Mouse (Mus musculus) mouse trophoblast stem cell (cell line): ENCODE measurements around the gene Fam193a.

ENCODE experiments used
- in situ Hi-C, 2 experiments: fragments of 300-500 bp; cut with MseI, MboI; formaldehyde crosslinking; loops; 2 replicates in 1 of 2; 3 replicates in 1 of 2; pipeline ENCODE4 v1.15.1; 2025

Gene Fam193a

GRCm38 (mm10) chr5:34381700-34382099 is 12.0 kb downstream of the Fam193a start:
- in situ Hi-C loops, result no loop called here

- in situ Hi-C loops, result no loop called here
These were observed 15.9 kb downstream of the Fam193a start for GRCm38 (mm10) chr5:34385616-34386015.

GRCm38 (mm10) chr5:34386744-34387143 is 17.0 kb downstream of the Fam193a start:
- in situ Hi-C loops, result no loop called here

- in situ Hi-C loops, result no loop called here
These were observed 23.5 kb downstream of the Fam193a start for GRCm38 (mm10) chr5:34393251-34393650.

DNA sequence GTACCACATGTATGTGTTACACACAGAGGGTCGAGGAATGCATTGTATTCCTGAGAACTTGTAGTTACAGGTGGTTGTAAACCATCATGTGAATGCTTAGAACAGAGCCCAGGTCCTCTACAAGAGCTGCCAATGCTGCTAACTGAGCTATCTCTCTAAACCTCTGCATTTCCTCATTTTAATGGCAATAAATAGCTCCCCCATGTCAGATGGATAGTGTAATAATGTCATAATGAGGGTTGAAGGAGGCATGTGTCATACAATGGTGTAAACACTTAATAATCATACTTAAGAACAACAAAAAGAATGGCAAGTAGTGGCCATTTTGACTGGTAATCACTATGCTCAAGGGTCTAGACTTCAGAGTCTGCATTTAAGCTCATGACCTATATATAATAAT is 25.6 kb downstream of the Fam193a start:
- in situ Hi-C loops, result no loop called here

- in situ Hi-C loops, result no loop called here
These were observed 26.3 kb downstream of the Fam193a start for GRCm38 (mm10) chr5:34395850-34396540.

DNA sequence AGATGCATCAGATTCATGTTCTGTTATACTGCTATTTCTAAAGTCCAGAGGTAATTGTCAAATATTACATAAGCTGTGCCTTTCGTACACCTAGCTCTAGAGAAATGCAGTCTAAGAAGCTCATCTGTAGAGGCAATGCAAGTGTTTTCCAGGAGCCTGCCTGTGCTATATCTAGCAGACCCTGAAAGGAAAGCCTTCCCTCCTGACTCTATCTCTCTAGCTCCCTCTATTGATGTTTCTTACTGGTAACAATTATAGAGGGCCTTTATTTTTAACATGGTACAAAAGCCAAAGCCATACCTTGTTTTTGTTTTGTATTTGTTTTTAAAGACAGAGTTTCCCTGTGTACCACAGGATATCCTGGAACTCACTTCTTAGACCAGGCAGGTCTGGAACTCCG is 28.1 kb downstream of the Fam193a start:
- in situ Hi-C loops, result no loop called here

GRCm38 (mm10) chr5:34398326-34398725 is 28.6 kb downstream of the Fam193a start:
- in situ Hi-C loops, result no loop called here

DNA sequence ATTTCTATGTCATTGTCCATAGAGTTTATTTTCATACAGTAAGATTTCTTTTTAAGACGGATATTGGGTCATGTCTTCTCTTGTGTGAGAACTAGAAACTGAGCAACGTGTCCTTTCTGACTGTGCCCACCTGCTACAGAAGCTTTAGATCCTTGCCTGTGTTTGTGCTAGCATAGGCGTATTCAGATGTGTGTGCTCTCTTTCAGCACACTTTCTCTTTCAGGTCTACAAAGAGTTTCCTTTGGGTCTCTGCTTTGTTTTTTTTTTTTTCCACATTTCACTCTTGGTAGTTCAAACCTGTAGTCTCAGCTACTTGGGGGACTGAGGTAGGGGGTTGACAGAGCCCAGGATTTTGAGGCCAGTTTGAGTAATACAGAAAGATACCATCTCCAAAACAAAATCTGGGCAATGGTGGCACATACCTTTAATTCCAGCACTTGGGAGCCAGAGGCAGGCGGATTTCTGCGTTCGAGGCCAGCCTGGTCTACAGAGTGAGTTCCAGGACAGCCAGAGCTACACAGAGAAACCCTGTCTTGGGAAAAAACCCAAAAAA is 37.7 kb downstream of the Fam193a start:
- in situ Hi-C loops, result no loop called here

DNA sequence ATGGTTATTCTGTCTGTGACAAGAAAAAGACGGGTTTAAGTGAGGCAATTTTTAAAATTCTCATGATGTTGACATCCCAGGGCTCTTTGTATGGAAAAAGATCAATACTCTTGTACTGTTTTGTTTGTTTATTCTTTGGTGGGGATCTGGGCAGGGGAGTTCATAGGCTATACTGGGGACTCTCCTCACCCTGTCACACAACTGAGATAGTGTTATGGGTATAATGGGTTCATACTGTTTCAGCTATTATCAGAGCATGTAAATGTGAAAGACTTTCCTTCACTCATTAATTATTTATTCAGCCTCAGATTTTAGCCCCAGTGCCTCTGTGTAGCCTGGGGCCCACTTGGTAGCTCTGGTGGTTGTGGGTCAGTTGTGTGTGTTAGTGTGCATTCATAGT is 39.3 kb downstream of the Fam193a start:
- in situ Hi-C loops, result no loop called here

GRCm38 (mm10) chr5:34410819-34411218 is 41.1 kb downstream of the Fam193a start:
- in situ Hi-C loops, result no loop called here

GRCm38 (mm10) chr5:34413921-34414320 is 44.2 kb downstream of the Fam193a start:
- in situ Hi-C loops, result no loop called here

DNA sequence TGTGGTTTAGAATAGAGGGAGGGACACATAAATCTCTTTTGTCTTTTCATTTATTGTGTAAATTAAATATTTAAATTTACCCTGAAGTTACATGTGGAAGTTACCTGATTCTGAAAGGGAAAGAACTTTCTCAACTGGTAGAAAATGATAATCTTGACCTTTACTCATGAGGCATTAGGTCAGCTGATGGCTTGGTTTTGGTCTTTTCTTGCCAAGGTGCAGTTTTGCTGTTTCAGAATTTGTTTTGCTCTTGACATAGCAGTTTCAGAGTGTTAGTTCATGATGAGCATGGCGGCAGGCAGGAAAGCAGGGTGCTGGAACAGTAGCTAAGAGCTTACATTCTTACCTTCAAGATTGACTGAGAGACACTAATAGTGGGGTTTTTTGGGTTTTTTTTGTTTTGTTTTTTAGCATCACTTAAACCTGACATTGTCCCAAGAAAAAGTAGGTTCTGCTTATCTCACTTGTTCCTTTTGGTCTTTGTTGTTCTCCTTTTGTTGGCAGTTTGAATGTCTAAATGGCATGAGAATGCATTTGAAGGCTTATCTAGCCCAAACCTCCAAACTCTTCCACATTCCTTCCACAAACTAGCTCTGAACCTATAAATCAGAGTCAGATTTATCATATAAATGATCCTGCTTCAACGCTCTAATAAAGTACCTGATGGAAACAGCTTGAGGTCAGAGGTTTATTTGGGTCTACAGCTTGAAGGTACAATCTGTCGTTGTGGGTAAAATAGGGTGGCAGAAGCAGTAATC is 47.7 kb downstream of the Fam193a start:
- in situ Hi-C loops, result no loop called here

DNA sequence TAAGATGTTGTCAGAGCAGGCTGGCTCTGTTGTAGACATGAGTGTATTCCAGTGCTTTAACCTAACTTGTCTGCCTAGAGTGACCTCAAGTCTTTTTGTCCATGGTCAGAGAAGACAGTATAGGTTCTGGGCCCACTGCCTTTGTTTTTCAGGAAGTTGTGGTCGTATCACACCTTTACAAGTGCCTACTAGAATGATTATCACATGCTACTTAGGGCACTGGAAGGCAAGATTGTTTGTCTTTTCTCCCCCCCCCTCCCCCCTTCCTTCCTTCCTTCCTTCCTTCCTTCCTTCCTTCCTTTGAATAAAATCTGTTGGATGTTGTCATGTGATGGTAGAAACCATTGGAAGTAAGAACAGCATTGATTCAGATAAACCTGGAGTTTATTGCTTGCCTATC is 49.5 kb downstream of the Fam193a start:
- in situ Hi-C loops, result no loop called here

- in situ Hi-C loops, result no loop called here
These were observed 61.0 kb downstream of the Fam193a start for GRCm38 (mm10) chr5:34430776-34431175.

- in situ Hi-C loops, result no loop called here
These were observed 64.1 kb downstream of the Fam193a start for GRCm38 (mm10) chr5:34433786-34434185.

GRCm38 (mm10) chr5:34434241-34434640 is 64.5 kb downstream of the Fam193a start:
- in situ Hi-C loops, result no loop called here

- in situ Hi-C loops, result no loop called here
These were observed 68.3 kb downstream of the Fam193a start for GRCm38 (mm10) chr5:34438052-34438451.

DNA sequence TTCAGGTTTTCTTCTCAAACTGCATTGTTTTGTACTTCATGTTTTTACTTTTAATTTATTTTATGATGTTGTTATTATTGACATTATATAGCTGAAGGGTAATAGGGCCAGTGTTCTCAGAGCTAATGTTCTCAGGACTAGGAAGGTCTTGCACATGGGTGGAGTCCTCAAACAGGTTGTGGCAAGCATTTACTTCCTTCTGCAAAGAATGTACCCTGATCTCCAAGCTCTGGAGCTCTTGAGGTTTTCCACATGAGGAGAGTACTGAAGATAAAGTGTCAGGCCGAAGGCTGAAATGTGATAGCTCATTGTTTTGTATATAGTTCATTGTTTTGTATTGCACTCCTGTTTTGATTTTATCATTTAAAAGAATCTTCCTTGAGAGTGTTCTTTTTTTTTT is 68.9 kb downstream of the Fam193a start:
- in situ Hi-C loops, result no loop called here

- in situ Hi-C loops, result no loop called here
These were observed 70.0 kb downstream of the Fam193a start for GRCm38 (mm10) chr5:34439768-34440167.

DNA sequence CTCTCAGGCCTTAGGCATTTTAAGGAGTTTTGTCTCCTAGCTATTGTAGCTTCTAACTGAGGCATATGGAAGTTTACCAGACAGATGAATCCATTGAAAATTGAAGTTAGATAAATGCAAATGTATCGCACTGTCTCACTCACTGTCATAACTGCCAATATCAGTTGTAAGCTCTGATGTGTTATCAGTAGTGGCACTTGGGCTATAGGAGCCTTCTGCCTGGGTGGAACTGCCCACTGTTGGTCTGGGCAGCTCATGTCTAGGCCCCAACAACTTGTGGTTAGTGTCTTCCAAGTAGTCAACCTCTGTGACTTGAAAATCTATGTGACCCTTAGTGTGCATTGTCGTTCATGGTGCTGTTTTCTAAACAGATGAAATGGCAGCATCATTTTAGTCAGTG is 72.1 kb downstream of the Fam193a start:
- in situ Hi-C loops, result no loop called here

- in situ Hi-C loops, result no loop called here
These were observed 76.5 kb downstream of the Fam193a start for GRCm38 (mm10) chr5:34446207-34446606.

DNA sequence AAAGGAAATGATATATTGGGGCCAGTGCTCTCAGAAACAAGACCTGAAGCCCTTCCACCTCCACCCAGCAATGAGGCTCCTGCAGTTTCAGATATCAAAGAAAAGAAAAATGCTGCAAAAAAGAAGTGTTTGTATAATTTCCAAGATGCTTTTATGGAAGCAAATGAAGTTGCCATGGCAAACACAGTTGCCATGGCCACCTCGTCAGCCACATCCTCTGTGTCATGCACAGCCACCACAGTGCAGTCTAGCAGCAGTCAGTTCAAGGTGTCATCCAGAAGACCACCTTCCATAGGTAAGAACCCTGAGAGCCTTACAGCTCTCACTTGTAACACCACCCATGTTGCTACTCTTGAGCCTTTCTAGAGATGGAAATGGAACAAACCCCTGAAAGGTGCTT is 89.3 kb downstream of the Fam193a start:
- in situ Hi-C loops, result no loop called here
